Mouse (Mus musculus): ENCODE data around the gene Btnl10.

The Btnl10 gene

GRCm38 (mm10) chr11:58917745-58918366, at the start of gene Btnl10:
Gene Btnl10, plus strand, starts transcription at chr11:58917908.
- DNase-seq, result no peak

GRCm38 (mm10) chr11:58867954-58868330, 49.8 kb upstream of the Btnl10 start:
- DNase-seq, result no peak

GRCm38 (mm10) chr11:58870961-58871360, 46.7 kb upstream of the Btnl10 start:
- no peak for DNase-seq

- peak; percentile 86 for DNase-seq
Observed at GRCm38 (mm10) chr11:58883756-58884155, 34.0 kb upstream of the Btnl10 start.

- no peak for DNase-seq
Observed at GRCm38 (mm10) chr11:58890511-58890910, 27.2 kb upstream of the Btnl10 start.

GRCm38 (mm10) chr11:58894456-58894855, 23.3 kb upstream of the Btnl10 start:
- DNase-seq, result peak; percentile 61

- no peak for DNase-seq
Observed at GRCm38 (mm10) chr11:58897485-58897884, 20.2 kb upstream of the Btnl10 start.

GRCm38 (mm10) chr11:58901080-58901479, 16.6 kb upstream of the Btnl10 start:
- DNase-seq, result no peak

GRCm38 (mm10) chr11:58903511-58904409, 13.9 kb upstream of the Btnl10 start, which contains the start of gene Zfp39:
Gene Zfp39, minus strand, starts transcription at chr11:58904225.
- DNase-seq, result peak; percentile 98

- no peak for DNase-seq
Observed at GRCm38 (mm10) chr11:58904410-58904718, 13.3 kb upstream of the Btnl10 start.

GRCm38 (mm10) chr11:58904838-58905237, 12.9 kb upstream of the Btnl10 start:
- DNase-seq, result no peak

GRCm38 (mm10) chr11:58913776-58914175, 3.9 kb upstream of the Btnl10 start:
- no peak for DNase-seq

GRCm38 (mm10) chr11:58914461-58915028, 3.2 kb upstream of the Btnl10 start:
- DNase-seq, result peak; percentile 42

- peak; percentile 92 for DNase-seq
Observed at GRCm38 (mm10) chr11:58916879-58917744, 596 bp upstream of the Btnl10 start.

- no peak for DNase-seq
Observed at GRCm38 (mm10) chr11:58918759-58919158, 1.1 kb downstream of the Btnl10 start.

GRCm38 (mm10) chr11:58922420-58922819, 4.7 kb downstream of the Btnl10 start:
- DNase-seq, result no peak

- DNase-seq, result no peak
Observed at GRCm38 (mm10) chr11:58926651-58927050, 8.9 kb downstream of the Btnl10 start.

GRCm38 (mm10) chr11:58927053-58927452, 9.3 kb downstream of the Btnl10 start:
- DNase-seq, result no peak

- DNase-seq, result peak; percentile 82
Observed at GRCm38 (mm10) chr11:58927790-58928651, 10.3 kb downstream of the Btnl10 start.

GRCm38 (mm10) chr11:58929055-58929454, 11.3 kb downstream of the Btnl10 start:
- DNase-seq, result no peak

GRCm38 (mm10) chr11:58929641-58930040, 11.9 kb downstream of the Btnl10 start:
- DNase-seq, result no peak

GRCm38 (mm10) chr11:58930254-58930653, 12.5 kb downstream of the Btnl10 start:
- DNase-seq, result no peak

Measured in thymus, postnatal 4 days (tissue).